Mouse (Mus musculus) heart, postnatal 0 days (tissue): ENCODE data around the gene Afg1l. TPM values are rescaled to one million over a fixed set of nuclear protein-coding genes. Genes with fewer than 3 reads are reported as not detected.

Experiments
- ATAC-seq: fragments of 200-750 bp; cut with Nextera tagmentation; 2 replicates; pipeline ENCODE4 v1.8.0; 2017; ENCODE audit warnings: low read depth, moderate number of reproducible peaks, moderate library complexity; ENCODE audit not compliant: insufficient read depth
- DNase-seq: peaks from one replicate; pipeline ENCODE4 v3.0.0-alpha.2; 2016; ENCODE audit warnings: low spot score
- H3K27ac ChIP-seq: fragments of 300-500 bp; sonication (generic); 2 replicates; pipeline ENCODE4 v1.5.1; 2014; ENCODE audit warnings: low read depth, mild to moderate bottlenecking
- H3K27me3 ChIP-seq: fragments of 300-500 bp; sonication (generic); 2 replicates; pipeline ENCODE4 v1.6.1; 2014; ENCODE audit warnings: low read length, mixed read lengths; ENCODE audit not compliant: control insufficient read depth, insufficient read depth
- H3K36me3 ChIP-seq: fragments of 300-500 bp; sonication (generic); replicated peaks from 2 replicates; pipeline ENCODE4 v1.6.1; 2014; ENCODE audit warnings: low read length, mixed read lengths; ENCODE audit not compliant: control insufficient read depth, insufficient read depth
- H3K4me1 ChIP-seq: fragments of 300-500 bp; sonication (generic); 2 replicates; pipeline ENCODE4 v1.6.1; 2014; ENCODE audit warnings: antibody characterized with exemption; ENCODE audit not compliant: control insufficient read depth, insufficient read depth
- H3K4me2 ChIP-seq: fragments of 300-500 bp; sonication (generic); 2 replicates; pipeline ENCODE4 v1.6.1; 2014; ENCODE audit warnings: low read depth, mild to moderate bottlenecking, low read length, moderate library complexity
- H3K4me3 ChIP-seq: fragments of 300-500 bp; sonication (generic); 2 replicates; pipeline ENCODE4 v1.5.1; 2014; ENCODE audit warnings: low read depth, low read length
- H3K9ac ChIP-seq: fragments of 300-500 bp; sonication (generic); replicated peaks from 2 replicates; pipeline ENCODE4 v1.6.1; 2014; ENCODE audit warnings: low read depth, low read length, mixed read lengths
- H3K9me3 ChIP-seq: fragments of 300-500 bp; sonication (generic); replicated peaks from 2 replicates; pipeline ENCODE4 v1.6.1; 2016; ENCODE audit warnings: low read length; ENCODE audit not compliant: control insufficient read depth
- CTCF ChIP-seq: IDR thresholded peaks from 2 replicates; pipeline ENCODE4 v1.5.1; 2016; ENCODE audit warnings: antibody characterized with exemption, control low read depth, low read depth
- EP300 ChIP-seq: IDR thresholded peaks from 2 replicates; pipeline ENCODE4 v1.6.1; 2016; ENCODE audit warnings: antibody characterized with exemption, low read depth
- WGBS: fragments of 180-500 bp; shearing (Covaris S2); extraction: QIAGEN DNeasy Blood & Tissue Kit; methylation state at CpG from one replicate; pipeline ENCODE4 v1.1.7; 2014; 5-methylcytosine and 5-hydroxymethylcytosine counted together
- polyA plus RNA-seq: library from polyadenylated mRNA; unstranded; fragments of >200 nt; fragmentation: Nextera tagmentation; extraction: Ambion mirVana; gene quantifications from 2 replicates; pipeline ENCODE4 v1.2.1, GENCODE M21; 2015
- total RNA-seq: library from RNA; depleted of rRNA; stranded (reverse); fragments of >200 nt; gene quantifications from 2 replicates; pipeline ENCODE4 v1.2.3, GENCODE M21; 2014; ENCODE audit warnings: low replicate concordance; rRNA removed

Afg1l gene
- total and polyA plus RNA-seq, 2 experiments from 2014 or later: 21.8 to 24.7 TPM

DNA sequence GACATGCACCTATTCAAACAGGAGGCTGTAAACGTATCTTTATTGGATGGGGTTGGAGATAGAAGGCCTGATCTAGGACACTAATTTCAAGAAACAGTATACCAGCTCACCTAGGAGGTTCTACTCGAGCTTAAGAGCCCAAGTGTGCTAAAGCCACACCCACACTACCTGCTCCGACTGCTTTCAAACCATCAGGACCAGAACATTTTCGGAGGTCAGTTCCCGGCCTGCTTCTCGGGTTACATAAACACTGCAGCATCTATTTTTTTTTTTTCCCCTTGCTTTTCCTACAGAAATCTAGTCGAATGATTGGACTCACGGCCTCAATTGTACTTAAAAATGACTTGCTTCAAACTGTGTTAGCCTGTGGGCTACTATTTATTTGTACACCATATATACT is 214.7 kb downstream of the Afg1l start:
- H3K9ac ChIP-seq: no peak overlapping the region
- WGBS: 92% methylated on average over 8 of the region's 8 CpGs
- no peaks in the 10 kb centered on the region for H3K27me3 ChIP-seq
- no peaks in the 10 kb centered on the region for H3K9me3 ChIP-seq
- H3K27ac ChIP-seq: no peak overlapping the region
- TF ChIP-seq CTCF (no peak), EP300 (no peak)
- H3K4me3 ChIP-seq: no peak overlapping the region
- H3K4me1 ChIP-seq: peaks cover 17% of the 10 kb centered on the region
- DNase-seq (no peak), ATAC-seq (no peak)
- peaks cover 31% of the 10 kb centered on the region for H3K36me3 ChIP-seq
- no peak overlapping the region for H3K4me2 ChIP-seq

Other genes with a start within 250 kb of the Afg1l start
- 51.9 and 70.8 TPM in 2 replicates for gene Foxo3, start 201.8 kb downstream of the Afg1l start, total RNA-seq
- gene Foxo3, start 201.8 kb downstream of the Afg1l start, polyA plus RNA-seq: 5.4 and 6.5 TPM in 2 replicates
- 123 and 125 TPM in 2 replicates for gene Snx3, start 23.5 kb upstream of the Afg1l start, total RNA-seq
- gene Snx3, start 23.5 kb upstream of the Afg1l start, polyA plus RNA-seq: 285 and 299 TPM in 2 replicates
- gene Nr2e1, start 105.1 kb upstream of the Afg1l start, total RNA-seq: not detected in 2 replicates
- not detected in 2 replicates for gene Nr2e1, start 105.1 kb upstream of the Afg1l start, polyA plus RNA-seq
- gene Ostm1, start 105.3 kb upstream of the Afg1l start, total RNA-seq: 13.8 and 26.7 TPM in 2 replicates
- 17.7 and 20.2 TPM in 2 replicates for gene Ostm1, start 105.3 kb upstream of the Afg1l start, polyA plus RNA-seq